In the genomic region with DNA sequence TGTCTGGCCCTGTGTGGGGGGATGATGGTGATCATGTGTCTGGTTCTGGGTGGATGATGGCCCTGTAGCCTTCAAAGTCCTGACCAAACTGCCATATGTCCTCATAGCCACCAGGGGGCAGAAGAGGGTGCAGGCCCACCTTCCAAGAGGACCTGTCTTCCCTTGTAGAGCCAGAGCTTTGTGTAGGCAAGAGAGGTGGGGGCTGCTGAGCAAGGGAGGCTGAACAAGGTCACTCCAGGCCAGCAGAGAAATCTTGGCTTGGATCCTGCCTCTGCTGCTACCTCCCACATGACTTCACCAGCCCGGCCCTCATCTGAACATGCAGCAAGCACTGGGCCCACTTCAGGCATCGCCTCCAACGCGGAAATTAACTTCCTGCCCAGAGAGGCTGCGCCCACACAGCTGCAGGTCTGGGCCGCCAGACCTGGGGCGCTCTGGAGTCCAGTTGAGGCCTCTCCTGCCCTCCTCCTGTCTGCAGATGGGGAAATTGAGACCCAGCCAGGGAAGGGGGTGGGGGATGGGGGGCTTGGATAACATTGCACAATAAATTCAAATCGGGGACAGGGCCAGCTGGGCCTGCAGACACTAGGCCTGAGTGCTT, we compare ENCODE assay signal across 8 mouse cellular contexts. TPM values are rescaled to one million over a fixed set of nuclear protein-coding genes. Genes with fewer than 3 reads are reported as not detected.
DNase-seq lines count a peak whose midpoint lies in the region; ATAC-seq and TF ChIP-seq lines count a peak whose summit lies in the region.

No protein-coding gene starts in this region.

- peaks cover 30% of the 10 kb centered on the region for H3K4me1 ChIP-seq in heart, embryonic 12.5 days (replicated peaks)
- H3K4me1 ChIP-seq in kidney, postnatal 0 days (replicated peaks; ENCODE audit: insufficient read depth, low read length): peaks cover 37% of the 10 kb centered on the region
- H3K4me1 ChIP-seq in liver, embryonic 14.5 days (replicated peaks; ENCODE audit: control insufficient read depth in 2 of 2, insufficient read depth in 2 of 2, low read length in 1 of 2): no peaks in the 10 kb centered on the region
- H3K4me1 ChIP-seq in neural tube, embryonic 12.5 days: peaks cover 41% of the 10 kb centered on the region
- H3K4me1 ChIP-seq in stomach, postnatal 0 days (replicated peaks; ENCODE audit: control insufficient read depth, insufficient read depth): 0 out of 2 replicates have a peak, but pooled peaks cover 7% of the 10 kb centered on the region

- 48% methylated on average over 8 of the region's 8 CpGs for WGBS in heart, embryonic 12.5 days
- WGBS in kidney, postnatal 0 days: 8% methylated on average over 8 of the region's 8 CpGs
- WGBS in liver, embryonic 14.5 days (ENCODE audit: insufficient replicate concordance): 37% methylated on average over 8 of the region's 8 CpGs
- 65% methylated on average over 8 of the region's 8 CpGs for WGBS in neural tube, embryonic 12.5 days
- 23% methylated on average over 8 of the region's 8 CpGs for WGBS in stomach, postnatal 0 days

- H3K79me3 ChIP-seq in C2C12 (ENCODE audit: low read depth): no peaks in the 10 kb centered on the region

- peak; percentile 97 for DNase-seq in brain, adult 2 months (ENCODE audit: low read depth, low spot score)
- peak; percentile 99 for DNase-seq in kidney, postnatal 0 days (ENCODE audit: low spot score)
- DNase-seq in liver, embryonic 14.5 days (ENCODE audit: low read depth in 3 of 3, low spot score in 3 of 3): peak; percentile 22 to 25 (median 22)
- peak; percentile 80 for DNase-seq in stomach, postnatal 0 days (ENCODE audit: low spot score)

- TF ChIP-seq CTCF in C2C12 (IDR thresholded peaks at IDR 0.05; ENCODE audit: control insufficient read depth, insufficient read depth, insufficient read length): peak; percentile 78
- peak; percentile 99 for TF ChIP-seq CTCF in kidney, postnatal 0 days (IDR thresholded peaks at IDR 0.05; ENCODE audit: low read depth)
- peak; percentile 95 for TF ChIP-seq CTCF in liver, embryonic 14.5 days (IDR thresholded peaks at IDR 0.05; ENCODE audit: low read depth)
- TF ChIP-seq CTCF in stomach, postnatal 0 days (IDR thresholded peaks at IDR 0.05; ENCODE audit: low read depth): peak; percentile 99

- no peak overlapping the region for H3K4me3 ChIP-seq in C2C12 (ENCODE audit: insufficient read depth, poor library complexity, severe bottlenecking)
- no peak overlapping the region for H3K4me3 ChIP-seq in heart, embryonic 12.5 days
- H3K4me3 ChIP-seq in kidney, postnatal 0 days (replicated peaks; ENCODE audit: low read depth, low read length): no peak overlapping the region
- no peak overlapping the region for H3K4me3 ChIP-seq in liver, embryonic 14.5 days (ENCODE audit: insufficient read depth in 1 of 2, low read depth in 2 of 2, low read length in 2 of 2)
- H3K4me3 ChIP-seq in neural tube, embryonic 12.5 days: no peak overlapping the region
- no peak overlapping the region for H3K4me3 ChIP-seq in stomach, postnatal 0 days (ENCODE audit: low read depth, low read length)

- no peaks in the 10 kb centered on the region for H3K79me2 ChIP-seq in C2C12 (ENCODE audit: control insufficient read depth, insufficient read depth)

- ATAC-seq in erythroblast, adult 5-6 weeks (replicated peaks; ENCODE audit: low FRiP score, poor library complexity, severe bottlenecking): peak; percentile 69
- peak; percentile 86 for ATAC-seq in heart, embryonic 12.5 days (ENCODE audit: insufficient number of reproducible peaks, low FRiP score)
- ATAC-seq in kidney, postnatal 0 days (replicated peaks; ENCODE audit: low FRiP score, low read depth): peak; percentile 89
- peak; percentile 31; the same call in 1 of the 2 replicates for ATAC-seq in liver, embryonic 14.5 days (ENCODE audit: insufficient read depth)
- ATAC-seq in neural tube, embryonic 12.5 days (ENCODE audit: low FRiP score, low read depth): peak; percentile 62
- peak; percentile 81 for ATAC-seq in stomach, postnatal 0 days (ENCODE audit: low FRiP score, low TSS enrichment)

- H3K27ac ChIP-seq in heart, embryonic 12.5 days (ENCODE audit: poor library complexity, severe bottlenecking): peak overlapping the region; percentile 70
- H3K27ac ChIP-seq in kidney, postnatal 0 days: peak overlapping the region; percentile 81
- H3K27ac ChIP-seq in liver, embryonic 14.5 days: no peak overlapping the region
- H3K27ac ChIP-seq in neural tube, embryonic 12.5 days: peak overlapping the region; percentile 60
- peak overlapping the region; percentile 84 for H3K27ac ChIP-seq in stomach, postnatal 0 days (replicated peaks)

- H3K9me3 ChIP-seq in heart, embryonic 12.5 days (replicated peaks): peaks cover 6% of the 10 kb centered on the region; the same call in 1 of the 2 replicates
- no peaks in the 10 kb centered on the region for H3K9me3 ChIP-seq in kidney, postnatal 0 days (replicated peaks; ENCODE audit: low read length)
- no peaks in the 10 kb centered on the region for H3K9me3 ChIP-seq in liver, embryonic 14.5 days (ENCODE audit: control insufficient read depth, low read length)
- no peaks in the 10 kb centered on the region for H3K9me3 ChIP-seq in neural tube, embryonic 12.5 days
- H3K9me3 ChIP-seq in stomach, postnatal 0 days (ENCODE audit: control insufficient read depth, low read length): no peaks in the 10 kb centered on the region

- H3K27me3 ChIP-seq in C2C12 (ENCODE audit: control insufficient read depth, insufficient read depth, insufficient read length): no peaks in the 10 kb centered on the region
- peaks cover 26% of the 10 kb centered on the region for H3K27me3 ChIP-seq in heart, embryonic 12.5 days (replicated peaks)
- H3K27me3 ChIP-seq in kidney, postnatal 0 days (ENCODE audit: insufficient read depth, low read length): no peaks in the 10 kb centered on the region
- peaks cover 3% of the 10 kb centered on the region for H3K27me3 ChIP-seq in liver, embryonic 14.5 days (ENCODE audit: control insufficient read depth, insufficient read depth, low read length)
- peaks cover 6% of the 10 kb centered on the region for H3K27me3 ChIP-seq in neural tube, embryonic 12.5 days (replicated peaks)
- no peaks in the 10 kb centered on the region for H3K27me3 ChIP-seq in stomach, postnatal 0 days (ENCODE audit: control insufficient read depth, insufficient read depth, low read length)

- H3K9ac ChIP-seq in heart, embryonic 12.5 days: no peak overlapping the region
- peak overlapping the region; percentile 37; the same call in 1 of the 2 replicates for H3K9ac ChIP-seq in kidney, postnatal 0 days (ENCODE audit: low read depth, low read length)
- H3K9ac ChIP-seq in liver, embryonic 14.5 days (replicated peaks): no peak overlapping the region
- H3K9ac ChIP-seq in neural tube, embryonic 12.5 days: peak overlapping the region; percentile 36
- 0 out of 2 replicates have a peak overlapping the region, but pooled peaks have one; percentile 5 for H3K9ac ChIP-seq in stomach, postnatal 0 days (ENCODE audit: low read length)

- no peak overlapping the region for H3K4me2 ChIP-seq in heart, embryonic 12.5 days
- H3K4me2 ChIP-seq in kidney, postnatal 0 days (ENCODE audit: low read length): no peak overlapping the region
- no peak overlapping the region for H3K4me2 ChIP-seq in liver, embryonic 14.5 days (ENCODE audit: low read depth)
- H3K4me2 ChIP-seq in neural tube, embryonic 12.5 days (replicated peaks): no peak overlapping the region
- H3K4me2 ChIP-seq in stomach, postnatal 0 days (replicated peaks; ENCODE audit: low read depth): no peak overlapping the region

- H3K36me3 ChIP-seq in C2C12 (ENCODE audit: control insufficient read depth, insufficient read depth): no peaks in the 10 kb centered on the region
- no peaks in the 10 kb centered on the region for H3K36me3 ChIP-seq in heart, embryonic 12.5 days
- H3K36me3 ChIP-seq in kidney, postnatal 0 days (ENCODE audit: insufficient read depth, low read length): no peaks in the 10 kb centered on the region
- no peaks in the 10 kb centered on the region for H3K36me3 ChIP-seq in liver, embryonic 14.5 days (replicated peaks; ENCODE audit: control insufficient read depth, insufficient read depth, low read depth)
- no peaks in the 10 kb centered on the region for H3K36me3 ChIP-seq in neural tube, embryonic 12.5 days
- H3K36me3 ChIP-seq in stomach, postnatal 0 days (ENCODE audit: control insufficient read depth, insufficient read depth, low read length): no peaks in the 10 kb centered on the region

- H3ac ChIP-seq in C2C12 (ENCODE audit: control insufficient read depth, insufficient read length, low read depth): no peak overlapping the region

- TF ChIP-seq EP300 in liver, embryonic 14.5 days (IDR thresholded peaks at IDR 0.05; ENCODE audit: low read depth): no peak
- TF ChIP-seq EP300 in stomach, postnatal 0 days (optimal IDR thresholded peaks at IDR 0.05): no peak

TF ChIP-seq in C2C12, 6 proteins besides CTCF, POLR2A, EP300 and RAD21:
- TF ChIP-seq USF1 (IDR thresholded peaks at IDR 0.05; ENCODE audit: low read depth): no peak
- TF ChIP-seq FOSL1 (IDR thresholded peaks at IDR 0.05; ENCODE audit: insufficient read depth, low read length, poor library complexity, severe bottlenecking): no peak
- TF ChIP-seq CEBPB (IDR thresholded peaks at IDR 0.05; ENCODE audit: low read depth): peak; percentile 8

RNA-seq across cellular contexts. Expression of gene Wnt7b, which starts 28.4 kb away (rescaled TPM):
- 2.5 TPM for polyA plus RNA-seq in C2C12 (2012; fragmentation: generic; extraction: Trizol)
- total RNA-seq in erythroblast, adult 5-6 weeks (2015; ENCODE audit: low replicate concordance): not detected in 2 replicates
- not detected in 2 replicates for total RNA-seq in erythroblast, adult 5-6 weeks (2017; ENCODE audit: low replicate concordance)
- polyA plus RNA-seq in heart, embryonic 12.5 days (2016; fragmentation: Nextera tagmentation; extraction: Ambion mirVana): 1.3 and 1.5 TPM in 2 replicates
- polyA plus RNA-seq in kidney, postnatal 0 days (2015; fragmentation: Nextera tagmentation; extraction: Ambion mirVana): 24.9 and 26.3 TPM in 2 replicates
- polyA plus RNA-seq in liver, embryonic 14.5 days (2012; rRNA removed): 0.08 and 0.19 TPM in 2 replicates
- 0.03 and 0.29 TPM in 2 replicates for polyA plus RNA-seq in liver, embryonic 14.5 days (2014; fragmentation: Nextera tagmentation; extraction: Ambion mirVana)
- polyA plus RNA-seq in neural tube, embryonic 12.5 days (2016; fragmentation: Nextera tagmentation; extraction: Ambion mirVana): 90.3 and 99.7 TPM in 2 replicates
- polyA plus RNA-seq in stomach, postnatal 0 days (2015; fragmentation: Nextera tagmentation; extraction: Ambion mirVana): 20.6 and 24.4 TPM in 2 replicates

Comparison
In these comparisons a context has a peak if more than half of its experiments do, and no peak if none do; other contexts are left out.
1. DNase-seq: peak in every context shown above with its lines; median percentile 99 in kidney, postnatal 0 days; 97 in brain, adult 2 months; 80 in stomach, postnatal 0 days; 22 in liver, embryonic 14.5 days.
2. ATAC-seq: peak in every context shown above with its lines; median percentile 89 in kidney, postnatal 0 days; 86 in heart, embryonic 12.5 days; 81 in stomach, postnatal 0 days; 69 in erythroblast, adult 5-6 weeks; 62 in neural tube, embryonic 12.5 days; 31 in liver, embryonic 14.5 days.
3. H3K9ac ChIP-seq: peak in kidney, postnatal 0 days (single experiment), neural tube, embryonic 12.5 days (single experiment) and stomach, postnatal 0 days (single experiment); none in heart, embryonic 12.5 days (single experiment) and liver, embryonic 14.5 days (single experiment).
4. Peak in every context shown above with its lines, with median percentiles within 50 percentile points of each other: CTCF ChIP-seq.